Mouse (Mus musculus): ENCODE measurements around the gene Mtus2.

DNA sequence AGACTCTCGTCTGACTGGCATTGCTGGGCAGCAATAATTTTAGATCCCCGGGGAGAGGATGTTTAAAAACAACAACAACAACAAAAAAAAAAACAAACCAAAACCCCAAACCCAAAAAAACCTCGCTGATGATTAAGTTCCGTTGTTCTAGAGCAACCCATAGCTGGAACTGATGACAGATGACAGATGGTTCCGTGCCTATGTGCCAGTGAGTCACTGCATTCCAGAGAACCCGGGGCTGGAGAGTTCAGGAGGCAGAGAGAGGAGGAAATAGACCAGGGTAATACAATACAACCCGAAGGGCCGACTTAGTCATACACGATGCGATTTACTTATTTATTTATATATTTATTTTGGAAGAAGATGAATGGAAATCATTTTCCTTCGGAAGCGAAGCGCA, 22.0 kb upstream of the Mtus2 start:
- no peak for TF ChIP-seq EP300 (IDR thresholded peaks at IDR 0.05; ENCODE audit: low read depth)
- no peak for TF ChIP-seq CTCF (IDR thresholded peaks at IDR 0.05; ENCODE audit: low read depth)

All from liver, postnatal 0 days (tissue).